Mouse (Mus musculus) MN1 (cell line): ENCODE measurements around the gene Tbc1d5.
A peak's percentile ranks its signal among the peaks of the same experiment; 100 is the strongest.

Source experiments
- DNase-seq: peaks from one replicate; pipeline ENCODE4 v3.0.0-alpha.2; 2016; ENCODE audit warnings: low spot score

Gene Tbc1d5

DNA sequence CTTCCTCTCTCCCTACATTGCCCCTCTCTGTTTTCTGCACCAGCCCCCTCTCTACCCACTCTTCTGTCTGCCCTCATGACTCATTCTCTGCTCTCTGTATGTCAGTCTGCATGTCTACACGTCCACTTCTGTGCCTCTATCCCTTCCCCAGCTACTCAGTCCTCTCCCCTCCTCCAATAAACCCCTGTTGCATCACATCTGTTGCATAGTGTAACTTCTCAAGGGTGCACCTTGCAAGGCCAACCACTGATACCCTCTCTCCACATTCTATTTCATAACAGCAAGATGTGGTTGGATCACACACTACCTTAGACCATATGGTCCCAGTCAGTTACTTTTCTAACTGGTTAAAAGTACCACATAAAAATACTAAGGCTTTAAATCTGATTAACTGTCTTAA is 74.9 kb downstream of the Tbc1d5 start:
- no peak for DNase-seq

DNA sequence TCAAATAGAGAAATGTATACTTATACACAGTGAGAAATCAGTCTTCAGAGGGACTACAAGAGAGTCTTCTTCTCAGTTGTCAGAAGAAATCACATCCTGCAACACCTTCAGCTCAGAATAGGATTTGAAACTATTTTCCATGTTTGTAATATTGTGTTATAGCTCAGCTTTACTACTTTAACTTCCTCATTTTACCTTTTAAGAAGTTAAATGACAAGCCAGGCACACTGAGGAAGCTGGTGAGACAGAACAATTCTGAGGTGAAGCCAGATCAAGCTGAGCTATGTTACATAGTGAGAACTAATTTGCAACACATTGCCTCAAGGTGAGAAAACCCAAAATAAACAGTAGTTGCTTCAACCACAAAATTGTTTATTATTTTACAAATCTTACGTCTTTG is 135.3 kb downstream of the Tbc1d5 start:
- no peak for DNase-seq

DNA sequence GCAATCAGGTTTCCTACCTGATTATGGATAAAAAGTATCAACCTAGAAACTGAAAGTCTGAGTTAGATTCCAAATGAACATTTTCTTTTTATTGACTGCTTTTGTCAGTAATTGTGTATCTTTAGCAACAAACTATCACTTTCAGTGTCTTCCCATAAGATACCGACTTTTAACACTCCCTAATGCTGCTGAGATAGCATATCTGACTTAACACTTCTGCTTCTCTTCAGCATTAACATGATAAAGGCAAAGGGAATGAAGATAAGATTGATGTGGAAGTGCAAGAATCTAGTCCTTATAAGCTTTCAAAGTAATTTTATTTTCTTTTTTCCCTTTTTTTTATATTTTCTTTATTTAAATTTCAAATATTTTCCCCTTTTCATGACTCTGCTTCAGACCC is 138.3 kb downstream of the Tbc1d5 start:
- no peak for DNase-seq

DNA sequence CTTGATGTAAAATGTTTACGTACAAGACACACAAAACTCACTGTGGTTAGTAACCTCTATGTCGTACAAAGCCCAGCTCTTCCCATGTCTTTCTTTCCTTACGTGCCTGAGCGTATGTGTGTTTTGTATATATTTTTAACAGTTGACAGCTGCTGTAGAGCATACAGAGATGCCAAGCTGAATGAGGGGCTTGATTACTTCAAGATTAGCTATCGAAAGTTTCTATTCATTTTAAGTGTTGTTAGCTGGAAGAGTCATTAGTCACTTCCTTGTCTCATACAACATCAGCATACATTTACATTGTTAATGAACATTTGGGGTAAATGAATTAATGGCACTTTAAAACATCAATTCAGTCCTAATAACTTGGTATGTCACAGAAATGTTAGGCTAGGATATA is 155.9 kb downstream of the Tbc1d5 start:
- DNase-seq = no peak

DNA sequence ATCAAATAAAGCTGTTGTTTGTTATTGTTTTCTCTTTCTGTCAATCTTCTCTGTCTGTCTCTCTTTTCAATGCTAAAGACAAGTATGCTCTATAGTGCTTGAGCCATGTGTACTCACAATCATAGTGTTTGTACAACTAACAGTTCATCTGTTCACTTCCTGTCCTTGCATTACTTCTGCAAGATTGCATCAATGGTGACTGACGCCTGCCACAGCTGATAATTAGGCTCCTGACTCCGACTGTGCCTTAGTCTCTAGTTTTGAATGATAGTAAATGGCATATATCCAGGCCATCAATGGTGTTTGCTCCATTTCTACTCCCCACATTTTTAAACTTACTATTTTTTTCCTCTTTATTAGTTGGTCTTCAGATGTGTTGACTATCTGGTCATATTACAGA is 162.8 kb downstream of the Tbc1d5 start:
- DNase-seq = no peak

DNA sequence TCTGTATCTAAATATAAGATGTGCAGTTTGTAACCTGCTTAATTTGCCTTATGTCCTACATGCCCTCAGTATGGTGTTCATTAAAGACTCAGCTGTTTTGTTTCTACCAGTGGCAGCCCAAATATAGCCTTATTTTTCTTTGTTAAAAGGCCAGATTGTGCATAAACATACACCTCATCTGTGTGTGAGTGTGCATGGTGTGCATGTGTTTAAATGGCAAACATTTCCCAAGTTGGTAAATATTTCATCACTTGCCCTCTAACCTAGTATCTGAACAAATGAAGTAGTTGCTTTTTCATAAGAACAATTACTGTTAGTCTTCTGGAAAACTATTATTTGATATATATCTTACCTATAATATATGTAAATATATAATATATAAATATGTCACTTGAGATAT is 165.2 kb downstream of the Tbc1d5 start:
- no peak for DNase-seq

DNA sequence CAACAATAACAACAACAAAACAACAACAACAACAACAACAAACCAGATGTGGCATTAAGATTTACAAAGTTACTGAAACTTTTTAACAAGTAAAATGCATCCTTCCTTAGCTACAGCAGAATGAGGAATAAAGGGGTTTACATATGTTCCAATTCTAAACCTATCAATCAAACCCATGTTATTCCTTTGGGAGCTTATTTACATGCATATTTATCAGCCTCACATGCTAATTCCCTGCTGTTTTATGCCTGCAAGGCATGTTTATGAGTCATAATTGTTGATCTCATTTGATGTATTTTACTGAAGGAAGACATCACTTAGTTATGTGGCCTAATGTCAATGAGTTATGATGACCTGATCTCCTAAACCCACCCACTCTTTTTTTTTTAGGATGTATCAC is 176.0 kb downstream of the Tbc1d5 start:
- no peak for DNase-seq

DNA sequence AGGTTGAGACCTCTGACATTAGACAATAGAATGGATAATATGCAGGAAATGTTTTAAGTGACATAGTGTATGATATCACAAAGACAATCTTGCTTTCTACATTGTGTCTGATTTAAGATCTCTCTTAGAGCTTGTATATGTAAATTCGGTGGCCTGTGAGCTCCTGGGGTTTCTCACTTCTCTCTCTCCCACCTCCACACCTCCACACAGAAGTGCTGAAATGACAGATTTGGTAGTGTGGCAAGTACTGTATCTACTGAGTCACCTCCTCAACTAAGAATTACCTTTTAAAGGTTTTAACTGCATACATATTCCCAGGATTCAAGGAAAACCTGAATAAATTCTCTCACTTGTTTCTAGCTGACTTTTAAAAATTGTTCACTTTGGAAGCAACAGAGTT is 180.9 kb downstream of the Tbc1d5 start:
- DNase-seq = no peak

DNA sequence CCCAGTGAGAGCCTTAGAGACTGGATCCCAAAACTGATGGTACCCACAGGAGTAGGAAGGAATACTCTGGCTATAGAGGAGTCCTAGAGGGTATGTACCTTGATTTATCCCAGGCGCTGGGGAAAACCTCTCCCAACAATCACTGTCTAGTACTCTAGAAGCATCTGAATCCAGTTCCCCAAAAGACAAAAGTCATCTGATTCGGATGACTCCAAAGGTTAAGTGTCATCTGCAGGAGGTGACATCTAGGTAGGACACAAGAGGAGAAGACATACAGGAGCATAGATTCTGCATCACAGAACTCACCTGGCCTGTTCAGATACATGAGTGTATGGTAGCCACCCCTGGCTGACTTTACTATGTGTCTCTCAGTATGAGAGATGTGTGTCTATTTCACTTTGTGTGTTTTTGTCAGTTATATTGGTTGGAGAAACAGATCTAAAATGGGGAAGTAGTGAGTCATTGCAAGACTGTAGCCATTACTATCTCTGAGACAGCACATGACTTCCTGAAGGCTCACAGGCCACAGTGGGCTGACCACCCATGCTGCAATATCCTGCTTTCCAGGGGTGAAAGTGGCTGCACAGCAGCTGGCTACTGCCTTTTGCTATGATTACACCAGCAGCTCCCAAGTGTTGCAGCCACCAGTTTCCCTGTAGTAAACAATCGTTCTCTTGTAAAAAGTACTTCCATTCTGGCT is 185.7 kb downstream of the Tbc1d5 start:
- DNase-seq = no peak

DNA sequence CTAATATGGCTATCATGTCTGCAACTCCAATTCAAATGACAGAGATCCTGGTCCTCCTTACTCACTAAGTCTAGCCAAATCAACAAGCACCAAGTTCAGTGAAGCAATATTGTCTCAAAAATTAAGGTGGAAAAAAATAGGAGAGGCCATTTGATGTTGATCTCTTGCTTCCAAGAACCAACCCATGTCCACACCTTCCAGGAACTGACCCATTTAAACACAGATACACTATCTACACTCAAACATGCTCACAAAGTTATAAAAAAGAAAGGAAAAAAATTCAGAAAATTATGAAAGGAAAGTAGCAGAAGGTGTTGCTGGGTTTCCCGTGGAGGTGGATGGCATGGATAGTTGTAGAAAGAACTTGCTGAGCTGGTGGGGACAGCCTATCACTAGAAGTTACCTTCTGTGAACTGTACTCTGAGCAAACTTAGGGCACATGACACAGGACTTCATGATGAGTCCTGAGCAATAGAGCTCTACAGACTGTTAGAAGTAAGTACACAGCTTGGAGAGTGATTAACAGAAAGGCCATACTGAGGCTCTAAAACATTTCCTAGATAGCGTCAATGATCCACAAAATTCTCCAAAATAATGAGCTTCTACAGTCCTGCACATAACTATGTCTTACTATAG is 188.3 kb downstream of the Tbc1d5 start:
- DNase-seq = no peak

DNA sequence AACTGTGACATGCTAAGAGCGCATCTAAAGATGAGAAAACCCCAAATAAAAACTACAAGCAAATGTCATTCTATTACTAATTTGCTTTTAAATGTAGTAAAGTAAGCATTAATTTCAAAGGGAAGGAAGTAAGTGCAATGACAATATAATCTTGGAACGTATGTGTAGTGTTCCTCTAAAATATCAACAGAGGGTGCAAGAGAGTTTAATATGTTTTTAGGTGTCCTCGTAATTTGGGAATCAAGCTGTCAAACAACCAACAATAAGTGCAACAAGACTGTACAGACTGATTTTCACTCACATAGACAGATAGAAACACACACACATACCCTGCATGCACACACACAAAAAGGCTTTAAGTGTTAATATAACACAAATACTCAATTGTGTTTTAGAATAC is 191.2 kb downstream of the Tbc1d5 start:
- peak; percentile 14 for DNase-seq

DNA sequence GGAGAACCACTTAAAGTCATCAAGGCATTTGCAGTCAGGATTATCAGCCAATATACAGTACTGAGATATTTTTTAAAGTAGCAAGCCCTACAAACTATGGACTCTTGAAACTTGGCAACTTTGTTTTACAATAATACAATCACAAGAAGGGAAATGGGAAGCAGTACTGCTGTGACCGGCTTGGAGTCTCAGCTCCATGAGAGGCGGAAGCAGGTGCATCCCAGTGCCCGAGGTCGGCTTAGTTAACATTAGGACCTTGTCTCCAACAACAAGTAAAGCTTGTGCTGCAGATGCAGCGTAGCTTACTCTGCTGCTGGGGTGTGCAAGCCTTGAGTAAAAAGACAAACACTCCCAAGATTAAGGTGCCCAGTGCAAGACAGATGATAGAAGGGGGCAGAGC is 197.2 kb downstream of the Tbc1d5 start:
- DNase-seq = no peak

DNA sequence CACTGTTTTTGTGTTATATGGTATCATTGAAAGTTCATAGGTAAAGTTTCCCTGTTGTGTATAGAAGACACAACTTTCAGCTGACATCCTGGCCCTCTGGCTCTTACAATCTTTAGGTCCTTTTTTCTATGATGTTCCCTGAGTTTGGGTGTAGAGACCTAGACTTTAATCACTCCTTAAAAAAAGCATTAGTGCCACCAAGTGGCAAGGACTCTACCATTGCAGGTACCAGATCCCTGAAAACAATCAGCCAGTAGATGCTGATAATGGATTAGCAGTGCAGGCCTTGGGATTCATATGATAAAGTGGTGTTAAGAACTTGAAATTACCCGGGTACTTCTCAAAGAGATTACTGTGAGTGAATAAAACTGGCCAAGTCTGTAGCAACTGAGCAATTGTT is 207.0 kb downstream of the Tbc1d5 start:
- DNase-seq = peak; percentile 18

DNA sequence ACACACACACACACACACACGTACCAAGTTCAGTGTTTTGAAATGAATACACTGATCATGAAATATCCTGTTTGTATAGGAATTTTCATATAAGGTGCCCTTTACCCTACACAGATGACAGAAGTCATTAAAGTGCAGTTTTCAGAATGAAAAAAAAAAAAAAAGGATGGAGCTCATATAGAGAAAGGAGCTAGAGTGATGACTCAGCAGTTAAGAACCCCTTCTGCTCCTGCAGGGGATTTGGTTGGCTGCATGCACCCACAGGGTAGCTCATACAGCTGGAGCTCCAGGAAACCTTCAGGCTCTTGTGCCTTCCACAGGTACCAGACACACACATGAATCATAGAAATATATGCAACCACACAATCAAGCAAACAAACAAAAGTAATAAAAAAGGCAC is 213.0 kb downstream of the Tbc1d5 start:
- no peak for DNase-seq

DNA sequence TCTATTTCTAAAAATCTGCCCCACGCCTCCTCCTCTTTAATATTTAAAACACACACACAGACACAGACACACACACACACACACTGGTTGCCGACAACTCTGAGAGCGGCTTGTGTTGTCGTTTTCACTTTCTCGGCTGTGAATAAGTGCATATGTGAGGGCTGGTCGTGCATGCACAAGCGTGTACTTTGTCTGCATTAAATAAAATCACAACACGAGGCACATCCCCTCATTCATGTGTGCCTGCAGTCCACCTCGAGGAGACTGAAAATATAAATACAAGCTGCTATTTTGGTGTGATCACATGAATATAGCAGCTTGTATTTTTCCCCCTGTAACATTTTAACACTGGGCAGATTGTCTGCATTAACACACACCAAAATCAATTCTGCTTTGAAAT is 224.8 kb downstream of the Tbc1d5 start:
- DNase-seq = no peak

DNA sequence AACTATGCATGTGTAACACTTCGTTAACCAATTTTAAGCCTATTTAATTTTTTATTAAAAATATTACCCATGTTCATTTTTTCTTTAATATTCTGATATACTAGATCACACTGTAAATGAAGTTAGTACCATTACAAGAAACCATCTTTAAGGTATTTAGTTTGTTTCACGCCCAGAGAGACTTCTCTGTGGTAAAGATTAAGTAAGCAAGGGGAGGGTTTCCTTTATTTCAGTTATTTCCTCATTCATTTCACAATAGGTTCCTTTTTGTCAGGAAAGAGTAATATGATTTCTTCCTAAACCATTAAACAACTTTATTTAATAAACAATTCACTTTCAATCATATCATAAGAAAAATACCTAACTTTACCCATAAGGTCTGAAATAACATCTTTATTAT is 256.8 kb downstream of the Tbc1d5 start:
- DNase-seq = no peak

DNA sequence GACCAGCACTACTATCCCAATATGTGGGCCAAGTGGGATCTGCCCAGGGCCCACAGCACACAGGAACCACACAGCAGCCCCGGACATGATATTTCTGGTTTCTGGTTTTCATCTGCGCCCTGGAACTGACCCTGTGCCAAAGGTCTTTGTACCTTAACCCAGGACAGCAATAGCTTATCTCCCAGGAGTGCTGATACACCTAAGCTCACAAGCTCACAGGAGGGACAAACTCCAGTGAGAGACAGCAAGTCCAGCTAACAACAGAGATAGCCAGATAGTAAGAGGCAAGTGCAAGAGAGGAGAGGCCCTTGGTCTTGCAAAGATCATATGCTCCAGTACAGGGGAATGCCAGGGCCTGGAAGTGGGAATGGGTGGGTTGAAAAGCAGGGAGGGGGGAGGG is 263.9 kb downstream of the Tbc1d5 start:
- DNase-seq = no peak

DNA sequence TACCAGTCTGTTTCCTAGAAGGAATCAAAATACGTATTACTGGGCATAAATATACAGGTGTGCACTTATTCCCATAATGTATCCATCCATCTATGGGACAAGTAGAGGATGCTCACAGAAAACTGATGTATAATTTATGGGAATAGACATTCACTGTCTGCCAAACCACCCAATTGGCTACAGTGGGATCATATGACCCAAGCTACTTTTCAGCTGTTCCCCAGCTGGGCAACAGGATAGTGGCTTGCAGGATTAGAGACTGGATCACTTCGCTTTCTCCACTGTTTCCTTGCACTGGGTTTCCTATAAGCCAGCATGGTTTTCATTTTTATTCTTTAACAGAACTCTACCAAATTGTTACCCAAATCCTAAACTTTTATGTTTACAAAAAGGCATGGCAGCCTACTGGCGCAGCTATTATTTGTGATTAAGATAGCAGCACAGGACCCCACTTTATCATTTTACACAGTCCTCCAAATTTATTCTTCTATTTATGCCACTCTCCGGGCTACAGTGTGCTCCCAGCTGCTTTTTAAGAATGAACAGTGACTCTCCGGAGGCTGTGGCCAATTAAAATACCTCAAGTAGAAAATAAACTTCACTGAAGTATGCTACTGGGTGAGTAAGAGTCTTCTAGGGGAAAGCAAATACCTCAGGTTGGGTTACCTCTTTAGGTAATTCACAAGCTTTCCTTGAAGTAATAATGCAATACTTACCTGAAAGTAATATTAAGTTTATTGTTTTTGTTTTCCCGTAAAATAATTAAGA is 270.4 kb downstream of the Tbc1d5 start:
- DNase-seq = no peak

DNA sequence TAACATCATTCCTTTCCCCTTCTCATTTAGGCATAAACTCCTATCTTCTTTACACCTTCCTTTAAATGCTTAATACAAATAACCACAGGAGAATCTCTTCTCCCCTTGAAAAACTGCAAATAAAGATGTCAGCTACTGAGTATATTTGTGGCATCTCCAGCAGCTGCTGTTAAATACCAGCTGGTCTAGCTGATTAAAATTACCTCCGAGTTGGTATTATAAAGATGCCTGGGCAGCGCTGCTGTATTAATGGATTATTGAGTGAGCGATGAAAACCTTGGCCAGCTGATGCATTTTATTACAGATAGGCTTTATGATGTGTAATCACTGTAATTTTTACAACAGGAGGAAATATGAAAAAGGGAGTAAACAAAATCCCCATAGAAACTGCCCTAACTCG is 271.0 kb downstream of the Tbc1d5 start:
- no peak for DNase-seq

DNA sequence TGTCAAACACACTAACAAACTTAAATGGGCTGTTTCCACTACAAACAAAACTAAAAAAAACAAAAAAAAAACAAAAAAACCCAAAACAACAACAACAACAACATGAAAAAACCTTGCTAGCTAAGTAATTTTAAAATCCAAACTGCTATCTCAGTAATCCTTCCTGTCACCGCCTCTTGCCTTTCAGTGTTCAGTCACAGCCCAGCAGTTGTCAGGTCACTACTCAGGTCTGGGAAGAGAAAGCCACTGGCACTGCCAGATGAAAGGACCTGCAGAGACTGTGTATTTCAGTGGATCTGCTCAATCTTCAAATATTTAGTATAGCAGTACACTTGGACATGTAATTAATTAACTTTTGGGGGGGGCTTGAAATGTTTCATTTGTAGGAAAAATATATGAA is 272.5 kb downstream of the Tbc1d5 start:
- DNase-seq = no peak

DNA sequence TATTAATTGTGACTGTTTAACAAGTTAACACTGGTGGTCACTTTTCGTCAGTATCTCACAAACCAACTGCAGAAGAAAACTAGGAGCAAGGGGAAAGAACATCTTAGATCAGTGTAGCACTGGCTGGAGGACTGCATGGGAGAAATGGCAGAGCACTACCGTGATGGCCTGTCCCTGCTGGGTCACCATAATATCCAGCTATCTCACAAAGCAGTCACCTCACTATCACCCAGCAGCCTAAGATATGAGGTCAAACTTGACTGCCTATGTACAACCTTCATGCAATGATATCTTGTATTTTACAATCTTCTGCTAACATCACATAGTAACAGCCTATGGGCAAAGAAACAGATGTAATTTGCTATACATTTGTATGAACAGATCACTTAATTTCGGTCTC is 274.7 kb downstream of the Tbc1d5 start:
- no peak for DNase-seq

DNA sequence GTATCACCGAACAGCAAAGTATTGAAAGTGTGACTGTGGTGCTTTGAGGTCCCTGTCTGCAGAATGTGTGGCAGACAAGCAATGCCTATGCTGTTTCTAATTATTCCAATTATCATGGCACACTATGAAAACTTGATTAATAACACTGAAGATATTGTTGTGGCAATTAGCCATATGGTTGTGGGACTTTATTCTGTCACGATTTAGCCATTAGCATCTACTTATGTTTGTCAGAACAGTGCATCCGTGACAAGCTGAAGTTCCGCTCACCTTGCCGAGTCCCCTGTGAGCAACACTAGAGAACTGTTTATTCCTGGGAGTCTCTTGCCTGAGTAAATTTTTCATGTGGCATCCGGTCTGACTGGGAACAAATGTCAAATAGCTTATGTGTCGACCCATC is 281.3 kb downstream of the Tbc1d5 start:
- DNase-seq = no peak

DNA sequence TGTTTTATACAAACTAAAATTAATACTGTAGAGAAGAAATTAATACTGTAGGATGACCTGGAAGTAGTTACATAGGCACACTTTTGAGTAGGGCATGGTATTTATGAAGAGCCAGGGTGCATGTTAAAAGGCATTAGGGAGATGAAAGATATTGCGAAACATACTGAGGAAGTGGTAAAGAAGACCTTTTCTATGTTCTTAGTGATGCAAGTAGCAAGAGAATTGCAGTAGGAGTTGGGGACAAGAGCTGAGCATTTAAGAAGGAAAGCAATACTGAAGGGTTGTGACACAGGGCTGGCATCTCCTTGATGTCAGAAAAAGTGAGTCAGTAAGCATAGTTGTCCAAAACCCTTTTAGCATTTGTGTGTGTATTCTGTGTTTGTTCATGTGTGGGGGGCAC is 289.7 kb downstream of the Tbc1d5 start:
- DNase-seq = no peak

DNA sequence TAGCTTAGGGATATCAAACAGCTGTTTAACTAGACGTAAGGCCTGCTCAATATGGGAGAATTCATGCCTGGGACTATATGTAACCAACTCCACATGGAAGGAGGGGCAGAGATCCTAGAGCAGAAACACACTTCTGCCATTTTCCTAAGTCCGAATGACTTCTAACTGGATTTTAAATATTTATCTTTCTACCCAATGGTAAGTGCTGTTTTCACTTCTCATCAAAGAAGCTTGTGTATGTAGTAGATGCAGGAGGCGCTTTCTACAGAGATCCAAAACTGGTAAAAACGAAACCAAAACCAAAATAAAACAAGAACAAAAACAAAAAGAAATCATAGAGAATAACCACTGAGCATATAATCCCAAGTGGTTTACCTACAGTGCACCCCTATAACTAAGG is 299.2 kb downstream of the Tbc1d5 start:
- DNase-seq = no peak
